9 mouse cellular contexts compared by ENCODE assay signal in the genomic region with DNA sequence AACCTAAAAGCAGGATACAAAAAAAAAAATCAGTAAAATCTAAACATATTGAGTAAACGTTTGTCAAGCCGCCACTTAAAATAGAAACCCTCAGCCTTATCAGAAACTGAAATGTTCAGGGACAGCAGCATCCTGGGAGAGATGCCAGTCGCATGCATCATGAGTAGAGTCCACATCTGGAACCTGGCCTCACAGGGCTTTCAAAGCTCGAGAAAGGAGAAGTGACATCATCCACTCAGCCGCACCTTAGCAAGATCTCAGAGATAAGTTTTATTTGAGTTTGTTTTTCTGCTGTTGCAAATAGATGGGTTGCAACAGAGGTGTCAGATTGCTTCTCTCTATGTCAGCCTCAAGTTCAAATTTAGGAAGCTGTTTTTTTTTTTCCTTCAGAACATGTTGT. TPM values are rescaled to one million over a fixed set of nuclear protein-coding genes. Genes with fewer than 3 reads are reported as not detected.
DNase-seq lines count a peak whose midpoint lies in the region; ATAC-seq and TF ChIP-seq lines count a peak whose summit lies in the region.
"Had no signal": no experiment of that assay in that cellular context is flagged by ENCODE, and none has a peak within 500 bp of the region (broad histone marks: within the 10 kb centered on the region; RNA-seq: fewer than 3 reads in every experiment).

No protein-coding gene starts in this region.

- H3K4me2 ChIP-seq in CH12.LX (ENCODE audit: insufficient read depth, low read depth, poor library complexity, severe bottlenecking), result peak overlapping the region; percentile 31
- no peak overlapping the region for H3K4me2 ChIP-seq in lung, embryonic 16.5 days (ENCODE audit: low read depth, low read length)
- no peak overlapping the region for H3K4me2 ChIP-seq in forebrain, embryonic 13.5 days
- H3K4me2 ChIP-seq in forebrain, embryonic 16.5 days (ENCODE audit: low read length), result no peak overlapping the region
- H3K4me2 ChIP-seq: hindbrain, embryonic 12.5 days had no signal

- dilution Hi-C loops in CH12.LX (cut with MboI; ENCODE audit: extremely low pct_ligation_motif_present, extremely low pct_unique_long_range_greater_than_20kb, low sequenced_read_pairs), result no loop called here

- H3K9ac ChIP-seq in CH12.LX (ENCODE audit: insufficient read depth, low read depth), result no peak overlapping the region
- H3K9ac ChIP-seq in lung, embryonic 16.5 days (ENCODE audit: low read length), result no peak overlapping the region
- H3K9ac ChIP-seq in forebrain, embryonic 13.5 days, result no peak overlapping the region
- H3K9ac ChIP-seq in forebrain, embryonic 16.5 days (replicated peaks; ENCODE audit: low read depth, low read length), result no peak overlapping the region
- H3K9ac ChIP-seq: hindbrain, embryonic 12.5 days had no signal

- H3K27ac ChIP-seq in CH12.LX (ENCODE audit: insufficient read depth, low read depth), result no peak overlapping the region
- no peak overlapping the region for H3K27ac ChIP-seq in embryonic facial prominence, embryonic 10.5 days (replicated peaks)
- no peak overlapping the region for H3K27ac ChIP-seq in lung, embryonic 16.5 days (ENCODE audit: low read length)
- H3K27ac ChIP-seq in forebrain, embryonic 13.5 days, result no peak overlapping the region
- no peak overlapping the region for H3K27ac ChIP-seq in forebrain, embryonic 16.5 days (ENCODE audit: low read length)
- H3K27ac ChIP-seq: hindbrain, embryonic 12.5 days had no signal

- TF ChIP-seq CTCF in CH12.LX (conservative IDR thresholded peaks at IDR 0.05 in 1 of 2, IDR thresholded peaks at IDR 0.05 in 1 of 2; ENCODE audit: low read depth in 2 of 2, low read length in 2 of 2), result no peak

- DNase-seq in 3T3-L1 (ENCODE audit: low read depth, low spot score) (peak; percentile 96), CH12.LX (ENCODE audit: extremely low read depth) (peak; percentile 47)
- DNase-seq in embryonic facial prominence, embryonic 10.5 days (ENCODE audit: low spot score), result peak; percentile 12
- DNase-seq in spleen, postnatal 4 days (ENCODE audit: low spot score in 2 of 2), result no peak
- no peak for DNase-seq in layer of hippocampus, adult 8-10 months (ENCODE audit: low spot score in 2 of 2)

- no peaks in the 10 kb centered on the region for H3K27me3 ChIP-seq in CH12.LX (replicated peaks)
- no peaks in the 10 kb centered on the region for H3K27me3 ChIP-seq in embryonic facial prominence, embryonic 10.5 days (replicated peaks; ENCODE audit: low read depth, poor library complexity, severe bottlenecking)
- no peaks in the 10 kb centered on the region for H3K27me3 ChIP-seq in lung, embryonic 16.5 days (ENCODE audit: control insufficient read depth, insufficient read depth, low read depth, low read length)
- no peaks in the 10 kb centered on the region for H3K27me3 ChIP-seq in forebrain, embryonic 13.5 days
- no peaks in the 10 kb centered on the region for H3K27me3 ChIP-seq in forebrain, embryonic 16.5 days (replicated peaks; ENCODE audit: control insufficient read depth, insufficient read depth, low read length)
- H3K27me3 ChIP-seq: hindbrain, embryonic 12.5 days had no signal

- TF ChIP-seq RAD21 in CH12.LX (IDR thresholded peaks at IDR 0.05; ENCODE audit: low read depth, low read length), result no peak

- in situ Hi-C loops in CH12.LX (cut with MboI; ENCODE audit: low pct_ligation_motif_present, low pct_unique_long_range_greater_than_20kb, low sequenced_read_pairs), result no loop called here

- TF ChIP-seq POLR2A in CH12.LX (IDR thresholded peaks at IDR 0.05; ENCODE audit: low read depth, low read length), result no peak

- 0 out of 2 replicates have a peak, but pooled peaks have one; percentile 31 for TF ChIP-seq EP300 in CH12.LX (IDR thresholded peaks at IDR 0.05; ENCODE audit: low read length)

- H3K36me3 ChIP-seq in CH12.LX (replicated peaks in 1 of 2; ENCODE audit: control insufficient read depth in 1 of 2, insufficient read depth in 1 of 2, low read length in 1 of 2), result no peaks in the 10 kb centered on the region
- no peaks in the 10 kb centered on the region for H3K36me3 ChIP-seq in embryonic facial prominence, embryonic 10.5 days (replicated peaks)
- no peaks in the 10 kb centered on the region for H3K36me3 ChIP-seq in lung, embryonic 16.5 days (ENCODE audit: control insufficient read depth, insufficient read depth, low read length)
- H3K36me3 ChIP-seq in forebrain, embryonic 13.5 days (ENCODE audit: poor library complexity, severe bottlenecking), result no peaks in the 10 kb centered on the region
- no peaks in the 10 kb centered on the region for H3K36me3 ChIP-seq in forebrain, embryonic 16.5 days (ENCODE audit: control insufficient read depth, insufficient read depth)
- H3K36me3 ChIP-seq: hindbrain, embryonic 12.5 days had no signal

- no peak overlapping the region for H3K4me3 ChIP-seq in CH12.LX (replicated peaks in 1 of 3; ENCODE audit: low read depth in 2 of 3, low read length in 2 of 3, poor library complexity in 1 of 3)
- H3K4me3 ChIP-seq in embryonic facial prominence, embryonic 10.5 days, result no peak overlapping the region
- H3K4me3 ChIP-seq in lung, embryonic 16.5 days (ENCODE audit: low read length), result no peak overlapping the region
- no peak overlapping the region for H3K4me3 ChIP-seq in forebrain, embryonic 13.5 days
- no peak overlapping the region for H3K4me3 ChIP-seq in forebrain, embryonic 16.5 days (replicated peaks; ENCODE audit: low read length)
- H3K4me3 ChIP-seq: hindbrain, embryonic 12.5 days had no signal

- ATAC-seq in lung, embryonic 16.5 days (ENCODE audit: low read depth), result peak; percentile 41; the same call in 1 of the 2 replicates
- no peak for ATAC-seq in forebrain, embryonic 13.5 days
- ATAC-seq in forebrain, embryonic 16.5 days, result no peak

- no peaks in the 10 kb centered on the region for H3K79me2 ChIP-seq in CH12.LX (replicated peaks; ENCODE audit: control insufficient read depth, extremely low read depth, insufficient read depth, poor library complexity, severe bottlenecking)

- H3K9me3 ChIP-seq in CH12.LX (replicated peaks; ENCODE audit: low read length), result no peaks in the 10 kb centered on the region
- no peaks in the 10 kb centered on the region for H3K9me3 ChIP-seq in embryonic facial prominence, embryonic 10.5 days
- H3K9me3 ChIP-seq in lung, embryonic 16.5 days (ENCODE audit: control insufficient read depth, low read length), result no peaks in the 10 kb centered on the region
- H3K9me3 ChIP-seq in forebrain, embryonic 13.5 days (replicated peaks), result no peaks in the 10 kb centered on the region
- no peaks in the 10 kb centered on the region for H3K9me3 ChIP-seq in forebrain, embryonic 16.5 days (ENCODE audit: control insufficient read depth, low read length)
- H3K9me3 ChIP-seq: hindbrain, embryonic 12.5 days had no signal

- H3K4me1 ChIP-seq in CH12.LX (ENCODE audit: control insufficient read depth in 1 of 2, insufficient read depth in 2 of 2), result peaks cover 11 to 22% of the 10 kb centered on the region in 2 experiments
- peaks cover 3% of the 10 kb centered on the region; the same call in 1 of the 2 replicates for H3K4me1 ChIP-seq in embryonic facial prominence, embryonic 10.5 days
- peaks cover 7% of the 10 kb centered on the region; the same call in 1 of the 2 replicates for H3K4me1 ChIP-seq in lung, embryonic 16.5 days (replicated peaks; ENCODE audit: control insufficient read depth, insufficient read depth, low read length)
- H3K4me1 ChIP-seq in forebrain, embryonic 13.5 days, result no peaks in the 10 kb centered on the region
- H3K4me1 ChIP-seq in forebrain, embryonic 16.5 days (replicated peaks; ENCODE audit: control insufficient read depth, insufficient read depth, low read length), result no peaks in the 10 kb centered on the region
- H3K4me1 ChIP-seq: hindbrain, embryonic 12.5 days had no signal

- WGBS in embryonic facial prominence, embryonic 10.5 days, result 72% methylated on average over 5 of the region's 5 CpGs
- WGBS in lung, embryonic 16.5 days, result 9% methylated on average over 5 of the region's 5 CpGs
- 80% methylated on average over 5 of the region's 5 CpGs for WGBS in forebrain, embryonic 13.5 days
- WGBS in forebrain, embryonic 16.5 days, result 72% methylated on average over 5 of the region's 5 CpGs

TF ChIP-seq in CH12.LX, 34 proteins besides CTCF, POLR2A, EP300 and RAD21:
- 0 out of 2 replicates have a peak, but pooled peaks have one; percentile 27 for TF ChIP-seq MYC (IDR thresholded peaks at IDR 0.05; ENCODE audit: low read depth, low read length)
- no peak for TF ChIP-seq SIN3A (IDR thresholded peaks at IDR 0.05; ENCODE audit: low read length)
- TF ChIP-seq MAX (IDR thresholded peaks at IDR 0.05; ENCODE audit: low read length), result peak; percentile 28; the same call in 1 of the 2 replicates
- no peak for TF ChIP-seq RCOR1 (conservative IDR thresholded peaks at IDR 0.05; ENCODE audit: low read depth, low read length)
- peak; percentile 65 for TF ChIP-seq JUN (IDR thresholded peaks at IDR 0.05; ENCODE audit: insufficient read depth, low read depth, low read length)
- no peak for TF ChIP-seq MAFK (IDR thresholded peaks at IDR 0.05; ENCODE audit: insufficient replicate concordance, low read length)
- TF ChIP-seq TCF12 (IDR thresholded peaks at IDR 0.05; ENCODE audit: low read depth, low read length), result no peak
- TF ChIP-seq KAT2A (IDR thresholded peaks at IDR 0.05; ENCODE audit: insufficient replicate concordance, low read length), result no peak

RNA-seq across cellular contexts. Expression of gene Hipk3, which starts 31.3 kb away (rescaled TPM):
- total RNA-seq in CH12.LX (2012; rRNA removed) (14.8 and 17.6 TPM in 2 replicates), CH12.LX (2014; rRNA removed) (16.5 and 16.9 TPM in 2 replicates)
- polyA plus RNA-seq in CH12.LX (2012; ENCODE audit: insufficient read length, low read depth), result 15.4 and 19.5 TPM in 2 replicates
- 9.5 and 10.6 TPM in 2 replicates for polyA plus RNA-seq in embryonic facial prominence, embryonic 10.5 days (2016; fragmentation: Nextera tagmentation; extraction: Ambion mirVana)
- polyA plus RNA-seq in lung, embryonic 16.5 days (2015; fragmentation: Nextera tagmentation; extraction: Ambion mirVana), result 15.5 and 15.6 TPM in 2 replicates
- total RNA-seq in layer of hippocampus, adult 8-10 months (2022), result 10 to 100 TPM; 70.7 to 78.3 (median 74.8) TPM
- polyA plus RNA-seq in forebrain, embryonic 13.5 days (2015; fragmentation: Nextera tagmentation; extraction: Ambion mirVana), result 4.4 and 4.9 TPM in 2 replicates
- 6.9 and 7.5 TPM in 2 replicates for polyA plus RNA-seq in forebrain, embryonic 16.5 days (2015; fragmentation: Nextera tagmentation; extraction: Ambion mirVana)

Comparison
In these comparisons a context has a peak if more than half of its experiments do, and no peak if none do; other contexts are left out.
1. DNase-seq: peak in 3T3-L1 (single experiment), CH12.LX (single experiment) and embryonic facial prominence, embryonic 10.5 days (single experiment); none in spleen, postnatal 4 days (0 of 2) and layer of hippocampus, adult 8-10 months (0 of 2).